Mouse (Mus musculus) embryonic facial prominence, embryonic 14.5 days (tissue): Measurements from ENCODE around the gene Gbx1. TPM values are rescaled to one million over a fixed set of nuclear protein-coding genes. Genes with fewer than 3 reads are reported as not detected.

ENCODE experiments used
- ATAC-seq: fragments of 200-750 bp; cut with Nextera tagmentation; 2 replicates; pipeline ENCODE4 v1.8.0; 2017; ENCODE audit warnings: low read depth, moderate number of reproducible peaks, moderate TSS enrichment
- DNase-seq: peaks from one replicate; pipeline ENCODE4 v3.0.0-alpha.2; 2015; ENCODE audit warnings: low spot score
- H3K27ac ChIP-seq: fragments of 300-500 bp; sonication (generic); replicated peaks from 2 replicates; pipeline ENCODE4 v1.5.1; 2014; ENCODE audit warnings: low read depth, mild to moderate bottlenecking, low read length, moderate library complexity
- H3K27me3 ChIP-seq: fragments of 300-500 bp; sonication (generic); replicated peaks from 2 replicates; pipeline ENCODE4 v1.6.1; 2014; ENCODE audit warnings: low read length; ENCODE audit not compliant: control insufficient read depth, insufficient read depth
- H3K36me3 ChIP-seq: fragments of 300-500 bp; sonication (generic); 2 replicates; pipeline ENCODE4 v1.6.1; 2014; ENCODE audit warnings: low read length, mixed read lengths; ENCODE audit not compliant: control insufficient read depth, insufficient read depth
- H3K4me1 ChIP-seq: fragments of 300-500 bp; sonication (generic); 2 replicates; pipeline ENCODE4 v1.6.1; 2014; ENCODE audit warnings: antibody characterized with exemption, low read length; ENCODE audit not compliant: control insufficient read depth, insufficient read depth
- H3K4me2 ChIP-seq: fragments of 300-500 bp; sonication (generic); 2 replicates; pipeline ENCODE4 v1.6.1; 2014; ENCODE audit warnings: low read depth, mild to moderate bottlenecking, low read length, moderate library complexity, mixed read lengths
- H3K4me3 ChIP-seq: fragments of 300-500 bp; sonication (generic); 2 replicates; pipeline ENCODE4 v1.5.1; 2014; ENCODE audit warnings: low read depth, mild to moderate bottlenecking, low read length
- H3K9ac ChIP-seq: fragments of 300-500 bp; sonication (generic); 2 replicates; pipeline ENCODE4 v1.6.1; 2014; ENCODE audit warnings: low read depth, mild to moderate bottlenecking, low read length, moderate library complexity, mixed read lengths
- H3K9me3 ChIP-seq: fragments of 300-500 bp; sonication (generic); 2 replicates; pipeline ENCODE4 v1.6.1; 2016; ENCODE audit warnings: low read length; ENCODE audit not compliant: control insufficient read depth
- WGBS: fragments of 180-500 bp; shearing (Covaris S2); extraction: QIAGEN DNeasy Blood & Tissue Kit; methylation state at CpG from one replicate; pipeline ENCODE4 v1.1.7; 2014; 5-methylcytosine and 5-hydroxymethylcytosine counted together
- polyA plus RNA-seq: library from polyadenylated mRNA; unstranded; fragments of >200 nt; fragmentation: Nextera tagmentation; extraction: Ambion mirVana; gene quantifications from 2 replicates; pipeline ENCODE4 v1.2.1, GENCODE M21; 2014

Gbx1 gene
- polyA plus RNA-seq, 1 experiment from 2014 or later: 0.04 TPM

DNA sequence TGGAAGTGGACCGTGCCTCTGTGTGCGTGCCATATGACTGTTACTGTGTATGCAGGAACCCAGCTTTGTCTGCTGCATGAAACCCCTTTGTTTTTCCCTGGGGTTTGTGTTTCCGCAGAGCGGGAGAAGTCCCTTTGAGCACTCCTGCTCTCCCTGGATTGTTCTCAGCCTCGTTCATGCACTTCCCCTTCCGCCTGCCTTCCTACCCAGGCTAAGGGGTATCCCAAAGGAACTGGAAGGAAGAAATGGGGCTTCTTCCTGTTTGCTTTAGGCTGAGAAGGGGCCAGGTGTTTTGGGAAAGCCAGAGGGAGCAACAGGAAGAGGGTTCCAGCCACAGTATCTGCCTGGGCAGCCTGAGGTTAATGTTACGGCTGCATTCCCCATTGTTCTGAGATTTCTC is 71.4 kb downstream of the Gbx1 start:
- ATAC-seq (no peak), DNase-seq (no peak)
- Histone ChIP-seq H3K4me1 (peaks cover 22% of the 10 kb centered on the region), H3K9ac (no peak overlapping the region), H3K4me2 (peak overlapping the region; percentile 10; the same call in 1 of the 2 replicates), H3K4me3 (no peak overlapping the region), H3K27ac (no peak overlapping the region), H3K9me3 (no peaks in the 10 kb centered on the region), H3K27me3 (no peaks in the 10 kb centered on the region), H3K36me3 (peaks cover 11% of the 10 kb centered on the region; the same call in 1 of the 2 replicates)
- WGBS: 56% methylated on average over 7 of the region's 7 CpGs

DNA sequence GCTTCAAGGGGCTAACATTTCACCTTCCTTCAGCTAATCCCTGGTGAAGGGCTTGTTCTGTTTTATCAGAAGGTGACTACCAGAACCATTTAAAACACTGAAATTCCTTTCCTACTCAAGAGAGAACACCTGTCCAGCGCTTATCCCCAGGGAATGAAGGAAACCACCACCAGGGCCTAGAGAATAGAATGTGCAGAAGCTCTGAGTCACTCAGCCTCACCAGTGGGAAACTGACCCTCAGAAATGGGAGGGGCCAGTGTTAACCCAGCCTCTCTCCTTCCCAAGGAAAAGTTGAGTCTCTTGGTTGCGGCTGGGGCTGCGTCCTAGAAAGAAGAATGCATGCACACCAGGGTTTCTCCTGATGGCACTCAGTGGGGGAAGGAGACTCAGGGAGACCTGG is 71.9 kb downstream of the Gbx1 start:
- H3K4me3 ChIP-seq: no peak overlapping the region
- peaks cover 22% of the 10 kb centered on the region for H3K4me1 ChIP-seq
- H3K9ac ChIP-seq: no peak overlapping the region
- DNase-seq (no peak), ATAC-seq (no peak)
- WGBS: 58% methylated on average over 3 of the region's 3 CpGs
- H3K4me2 ChIP-seq: peak overlapping the region; percentile 95; the same call in 1 of the 2 replicates
- no peaks in the 10 kb centered on the region for H3K9me3 ChIP-seq
- H3K36me3 ChIP-seq: peaks cover 6% of the 10 kb centered on the region; the same call in 1 of the 2 replicates
- no peak overlapping the region for H3K27ac ChIP-seq
- no peaks in the 10 kb centered on the region for H3K27me3 ChIP-seq

DNA sequence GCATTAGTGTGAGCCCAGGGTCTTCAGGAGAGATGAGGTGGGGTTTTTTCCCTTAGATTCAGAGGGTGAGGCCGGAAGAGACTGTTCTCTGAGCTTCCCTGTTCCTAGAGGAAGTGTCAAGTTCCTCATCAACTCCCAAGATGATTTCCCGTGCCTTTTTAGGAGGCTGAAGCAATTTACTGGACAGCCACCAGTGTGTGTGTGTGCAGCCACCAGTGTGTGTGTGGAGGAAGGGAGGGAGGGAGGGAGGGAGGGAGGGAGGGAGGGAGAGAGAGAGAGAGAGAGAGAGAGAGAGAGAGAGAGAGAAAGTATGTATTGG is 73.1 kb downstream of the Gbx1 start:
- Histone ChIP-seq H3K36me3 (peaks cover 6% of the 10 kb centered on the region; the same call in 1 of the 2 replicates), H3K4me1 (peaks cover 22% of the 10 kb centered on the region), H3K4me2 (peak overlapping the region; percentile 95), H3K4me3 (peak overlapping the region; percentile 76), H3K27ac (no peak overlapping the region), H3K9ac (peak overlapping the region; percentile 90), H3K27me3 (no peaks in the 10 kb centered on the region), H3K9me3 (no peaks in the 10 kb centered on the region)
- DNase-seq (no peak), ATAC-seq (no peak)
- 26% methylated on average over 2 of the region's 2 CpGs for WGBS

DNA sequence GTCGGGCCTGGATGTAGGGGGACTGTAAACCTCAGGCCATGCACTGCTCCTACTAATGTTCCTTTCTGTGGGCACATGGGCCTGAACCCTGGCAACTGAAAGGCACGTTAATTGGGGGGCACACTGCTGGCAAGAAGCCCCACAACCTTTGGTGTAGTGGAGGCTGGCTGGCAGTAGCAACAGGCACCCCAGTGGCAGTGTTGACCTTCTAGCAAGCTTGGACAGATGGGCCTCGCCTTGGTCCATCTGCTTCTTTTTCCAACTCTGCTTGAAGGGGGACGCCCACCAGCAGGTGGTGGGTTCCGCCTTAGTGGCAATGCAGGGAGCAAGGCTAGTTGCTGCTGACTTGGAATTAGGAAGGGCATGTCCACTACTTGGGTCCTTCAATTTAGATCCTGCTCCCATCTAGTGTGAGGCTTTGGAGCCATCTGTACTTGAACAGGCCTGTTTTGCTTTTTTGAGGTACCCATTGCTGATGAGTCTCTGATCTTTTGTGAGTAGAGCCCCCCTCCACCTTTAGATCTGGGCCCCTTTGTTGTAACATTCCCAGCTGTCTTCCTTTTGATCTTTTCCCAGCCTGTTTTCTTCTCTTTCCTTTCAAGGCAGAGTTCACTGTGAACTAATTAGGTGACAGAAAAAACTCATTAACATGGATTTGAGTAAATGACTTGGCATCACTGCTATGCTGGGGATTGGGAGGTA is 73.6 kb downstream of the Gbx1 start:
- Histone ChIP-seq H3K36me3 (peaks cover 6% of the 10 kb centered on the region; the same call in 1 of the 2 replicates), H3K9ac (peak overlapping the region; percentile 90), H3K27ac (peak overlapping the region; percentile 91; the same call in 1 of the 2 replicates), H3K27me3 (no peaks in the 10 kb centered on the region), H3K4me3 (peak overlapping the region; percentile 76), H3K4me1 (peaks cover 22% of the 10 kb centered on the region), H3K4me2 (peak overlapping the region; percentile 95), H3K9me3 (no peaks in the 10 kb centered on the region)
- 9% methylated on average over 3 of the region's 5 CpGs for WGBS
- peak; percentile 39 for DNase-seq
- no peak for ATAC-seq

Other genes with a start within 250 kb of the Gbx1 start
- gene Kcnh2, start 175.6 kb downstream of the Gbx1 start, polyA plus RNA-seq: 6.7 and 7.6 TPM in 2 replicates
- 7.8 and 7.9 TPM in 2 replicates for gene Nos3, start 162.4 kb downstream of the Gbx1 start, polyA plus RNA-seq
- 0.75 and 0.81 TPM in 2 replicates for gene Atg9b, start 135.1 kb downstream of the Gbx1 start, polyA plus RNA-seq
- 35.6 and 42.0 TPM in 2 replicates for gene Abcb8, start 133.5 kb downstream of the Gbx1 start, polyA plus RNA-seq
- gene Asic3, start 113.8 kb downstream of the Gbx1 start, polyA plus RNA-seq: 1.7 and 2.1 TPM in 2 replicates
- 48.2 and 55.0 TPM in 2 replicates for gene Cdk5, start 103.7 kb downstream of the Gbx1 start, polyA plus RNA-seq
- 26.0 and 31.0 TPM in 2 replicates for gene Slc4a2, start 103.4 kb downstream of the Gbx1 start, polyA plus RNA-seq
- 111 and 119 TPM in 2 replicates for gene Fastk, start 81.9 kb downstream of the Gbx1 start, polyA plus RNA-seq
- 16.5 and 21.3 TPM in 2 replicates for gene Tmub1, start 79.3 kb downstream of the Gbx1 start, polyA plus RNA-seq
- gene Agap3, start 75.0 kb downstream of the Gbx1 start, polyA plus RNA-seq: 31.5 and 33.9 TPM in 2 replicates
- gene Asb10, start 13.8 kb upstream of the Gbx1 start, polyA plus RNA-seq: 1.2 and 1.8 TPM in 2 replicates
- not detected in 2 replicates for gene 4931409K22Rik, start 29.6 kb upstream of the Gbx1 start, polyA plus RNA-seq
- gene Abcf2, start 50.3 kb upstream of the Gbx1 start, polyA plus RNA-seq: 83.7 and 96.3 TPM in 2 replicates
- 21.2 and 23.4 TPM in 2 replicates for gene Chpf2, start 59.5 kb upstream of the Gbx1 start, polyA plus RNA-seq
- 48.9 and 54.7 TPM in 2 replicates for gene Smarcd3, start 97.2 kb upstream of the Gbx1 start, polyA plus RNA-seq
- 34.8 and 38.1 TPM in 2 replicates for gene Nub1, start 158.3 kb upstream of the Gbx1 start, polyA plus RNA-seq
- gene Wdr86, start 203.5 kb upstream of the Gbx1 start, polyA plus RNA-seq: 21.8 and 31.1 TPM in 2 replicates
- gene Crygn, start 230.8 kb upstream of the Gbx1 start, polyA plus RNA-seq: 4.1 TPM in 1 of 2 replicates, not detected in the other